Mouse (Mus musculus) embryo, embryonic 11.5 days (tissue): ENCODE data around the gene Tnnc2.

Experiments used
- DNase-seq: peaks from one replicate; pipeline ENCODE4 v3.0.0-alpha.2; 2012; ENCODE audit warnings: low read depth, low spot score

The Tnnc2 gene

DNA sequence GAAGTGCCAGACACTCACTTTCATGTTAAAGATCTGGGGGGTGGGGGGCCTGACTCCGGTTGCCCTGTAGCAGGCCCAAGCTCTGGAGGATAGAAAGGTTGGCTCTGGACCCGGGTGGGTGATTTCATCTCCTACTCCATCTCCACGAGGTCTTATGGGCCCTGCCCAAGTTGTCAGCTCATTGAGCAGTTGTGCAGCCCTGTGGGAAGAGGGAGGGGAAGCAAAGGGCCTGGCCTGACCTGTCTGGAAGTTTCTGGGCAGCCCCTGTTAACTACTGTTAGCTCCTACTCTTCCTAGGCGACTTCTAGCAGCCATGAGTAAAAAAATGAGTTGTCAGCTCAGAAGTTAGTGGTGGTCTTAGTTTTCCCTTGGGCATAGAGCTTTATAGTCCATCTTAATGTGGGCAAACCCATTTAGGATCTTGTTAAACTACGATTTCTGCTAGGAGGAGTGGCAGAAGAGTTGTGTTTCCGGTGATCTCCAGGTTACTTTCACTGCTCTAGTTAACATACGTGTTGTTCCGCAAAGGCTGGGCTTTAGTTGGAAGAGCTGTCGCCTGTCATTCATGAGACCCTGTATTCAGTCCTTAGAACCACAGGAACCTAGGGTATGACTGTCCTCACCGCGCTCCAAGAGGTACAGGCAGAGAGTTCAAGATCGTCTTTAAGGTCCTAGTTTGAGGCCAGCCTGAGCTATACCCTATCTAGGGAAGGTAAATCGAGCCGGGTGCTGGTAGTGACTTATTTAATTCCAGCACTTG is 6.4 kb downstream of the Tnnc2 start:
- no peak for DNase-seq

DNA sequence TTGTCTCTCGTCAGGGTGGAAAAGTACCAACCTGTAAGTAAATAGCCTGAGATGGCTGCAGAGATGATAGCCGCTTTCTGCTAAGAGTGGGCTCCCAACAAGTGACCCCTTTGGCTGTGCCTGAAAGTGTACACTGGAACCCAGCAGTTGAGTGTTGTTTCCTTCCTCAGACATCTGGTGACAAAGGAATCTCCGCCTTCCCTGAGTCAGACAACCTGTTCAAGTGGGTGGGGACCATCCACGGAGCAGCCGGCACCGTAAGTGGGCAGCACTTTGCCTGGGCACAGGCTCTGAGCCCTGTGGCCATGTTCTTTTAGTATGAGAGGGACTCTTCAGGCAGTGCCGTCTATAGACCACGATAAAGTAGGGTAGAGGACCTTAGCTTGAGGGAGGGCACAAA is 8.6 kb downstream of the Tnnc2 start:
- DNase-seq, result no peak

DNA sequence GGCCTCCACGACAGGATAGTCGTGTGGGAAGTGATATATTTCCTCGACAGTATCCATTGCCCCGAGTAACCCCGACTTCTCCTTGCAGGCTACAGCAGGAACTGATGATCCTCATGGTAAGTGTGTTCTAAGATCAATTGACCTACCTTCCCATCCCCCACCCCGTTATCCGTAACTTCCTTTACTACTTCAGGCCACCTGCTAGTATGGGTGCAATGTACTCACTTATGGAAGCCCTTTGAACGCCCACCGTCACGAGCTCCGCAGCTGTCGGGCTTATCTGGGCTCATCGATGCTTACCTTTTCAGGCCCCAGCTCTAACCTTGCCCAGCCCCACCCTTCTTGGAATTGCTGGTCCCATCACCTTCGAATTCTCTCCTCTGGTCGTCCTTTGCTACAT is 9.5 kb downstream of the Tnnc2 start:
- no peak for DNase-seq

DNA sequence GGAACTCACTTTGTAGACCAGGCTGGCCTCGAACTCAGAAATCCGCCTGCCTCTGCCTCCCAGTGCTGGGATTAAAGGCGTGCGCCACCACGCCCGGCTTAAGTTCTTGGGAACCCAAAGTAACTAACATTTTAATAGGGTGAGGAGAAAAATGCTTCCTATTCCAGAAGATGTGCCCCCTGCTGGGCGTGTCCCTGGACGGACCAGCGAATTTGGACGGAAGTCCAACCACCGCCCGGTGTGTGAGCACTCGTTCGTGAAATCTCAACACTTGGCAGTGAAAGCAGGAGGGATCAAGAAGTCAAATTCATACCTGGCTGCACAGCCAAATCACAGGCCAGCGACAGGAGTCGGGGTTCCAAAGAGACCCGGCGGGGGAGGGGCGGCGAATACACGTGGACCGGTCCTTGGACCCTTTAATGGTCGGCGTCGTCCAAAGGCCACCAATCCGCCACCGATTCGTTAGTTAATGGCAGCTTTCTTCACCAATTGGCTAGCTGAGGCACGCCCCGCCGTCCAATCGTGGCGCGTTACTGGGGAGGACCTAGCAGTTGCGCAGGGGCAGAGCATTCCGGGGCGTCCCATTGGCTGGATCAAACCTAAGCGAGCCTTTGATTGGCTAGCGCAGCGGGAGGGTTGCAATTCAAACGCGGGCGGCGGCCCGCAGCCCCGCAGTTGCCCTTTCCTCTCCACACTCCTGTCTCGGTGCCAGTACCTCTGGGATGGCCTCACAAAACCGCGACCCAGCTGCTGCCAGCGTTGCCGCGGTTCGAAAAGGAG is 10.3 kb downstream of the Tnnc2 start, which contains the start of gene Ube2c:
Gene Ube2c (plus strand): TSS at position 641 of the 780 bp plus-strand sequence.
- DNase-seq, result peak; percentile 98

DNA sequence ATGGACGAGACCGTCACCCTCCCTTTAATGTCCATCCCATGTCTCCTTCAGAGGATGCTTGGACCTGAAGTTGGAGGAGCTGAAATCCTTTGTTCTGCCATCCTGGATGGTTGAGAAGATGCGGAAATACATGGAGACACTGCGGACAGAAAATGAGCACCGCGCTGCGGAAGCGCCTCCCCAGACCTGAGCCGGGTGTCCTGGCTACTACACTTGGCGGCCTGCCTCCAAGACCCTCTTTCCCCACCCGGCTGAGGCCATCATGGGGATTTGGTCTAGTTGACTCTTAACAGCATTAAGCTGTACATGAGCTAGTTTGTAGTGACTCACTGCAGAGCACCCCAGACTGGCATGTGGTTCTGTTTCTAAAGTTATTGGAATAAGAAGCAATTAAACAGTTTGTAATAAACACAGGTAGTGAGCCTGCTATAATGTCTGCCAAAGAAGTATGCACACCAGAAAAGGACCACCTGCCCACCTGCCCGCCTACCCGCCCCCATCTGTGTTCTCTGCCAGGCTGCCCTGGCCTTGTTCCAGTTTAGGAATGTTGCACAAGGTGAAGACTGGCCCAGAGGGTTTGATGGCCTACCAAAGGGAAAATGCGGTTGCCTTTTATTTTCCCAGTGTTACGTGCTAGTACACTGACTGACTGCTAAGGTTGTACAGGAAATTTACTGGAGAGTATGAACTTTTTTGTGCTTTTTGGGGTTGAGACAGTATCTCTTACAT is 11.8 kb downstream of the Tnnc2 start:
- DNase-seq, result no peak

DNA sequence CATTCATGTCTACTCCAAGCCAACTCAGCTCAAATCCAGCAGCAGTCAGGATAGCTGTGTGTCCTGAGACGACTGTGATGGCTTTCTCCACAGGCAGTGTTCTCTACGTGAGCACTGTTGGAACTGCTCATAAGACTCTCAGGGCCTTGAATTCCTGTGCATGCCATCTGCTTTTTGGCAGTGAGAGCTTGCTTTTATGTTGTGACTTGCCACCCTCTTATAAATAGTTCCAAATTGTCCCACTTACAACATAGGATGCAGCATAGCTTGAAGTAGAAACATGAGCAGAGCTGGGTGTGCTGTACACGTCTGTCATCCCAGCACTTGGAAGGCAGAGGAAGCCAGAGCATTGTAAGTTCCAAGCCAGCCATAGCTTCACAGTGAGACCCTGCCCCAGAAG is 13.9 kb downstream of the Tnnc2 start:
- no peak for DNase-seq

DNA sequence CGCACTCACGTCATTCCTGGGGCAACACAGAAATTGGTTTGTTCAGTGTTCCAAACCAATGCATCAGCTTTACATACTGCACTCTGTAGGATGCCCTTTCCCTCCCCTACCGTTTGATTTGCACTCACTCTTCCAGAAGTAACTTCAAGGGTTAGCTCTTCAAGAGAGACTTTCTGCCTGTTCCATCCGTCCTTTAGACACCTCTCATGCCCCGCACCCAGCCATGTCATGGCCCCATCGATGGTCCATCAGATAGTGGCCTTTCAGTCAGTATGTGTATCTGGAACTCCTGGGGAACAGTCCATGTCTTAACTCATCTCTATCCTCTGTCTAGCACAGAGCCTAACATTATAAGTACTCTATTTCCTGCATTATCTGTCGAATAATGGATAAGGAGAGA is 17.2 kb downstream of the Tnnc2 start:
- DNase-seq, result no peak

DNA sequence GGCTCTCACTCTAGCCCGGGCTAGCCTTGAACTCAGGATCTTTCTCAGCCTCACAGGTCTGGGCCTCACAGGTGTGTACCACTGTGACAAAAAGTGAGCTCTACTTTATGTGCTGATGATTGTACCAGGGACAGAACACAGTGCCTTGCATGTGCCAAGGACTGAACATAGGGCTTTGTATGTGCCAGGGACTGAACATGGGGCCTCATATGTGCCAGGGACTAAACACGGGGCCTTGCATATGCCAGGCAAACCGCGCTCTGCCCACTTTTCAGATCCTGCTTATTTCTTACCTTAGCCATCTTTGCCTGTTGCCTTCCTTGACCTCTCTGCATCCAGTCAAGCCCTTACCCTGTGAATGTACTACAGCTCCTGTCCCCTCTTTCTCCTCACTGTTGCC is 17.8 kb downstream of the Tnnc2 start:
- DNase-seq, result no peak

DNA sequence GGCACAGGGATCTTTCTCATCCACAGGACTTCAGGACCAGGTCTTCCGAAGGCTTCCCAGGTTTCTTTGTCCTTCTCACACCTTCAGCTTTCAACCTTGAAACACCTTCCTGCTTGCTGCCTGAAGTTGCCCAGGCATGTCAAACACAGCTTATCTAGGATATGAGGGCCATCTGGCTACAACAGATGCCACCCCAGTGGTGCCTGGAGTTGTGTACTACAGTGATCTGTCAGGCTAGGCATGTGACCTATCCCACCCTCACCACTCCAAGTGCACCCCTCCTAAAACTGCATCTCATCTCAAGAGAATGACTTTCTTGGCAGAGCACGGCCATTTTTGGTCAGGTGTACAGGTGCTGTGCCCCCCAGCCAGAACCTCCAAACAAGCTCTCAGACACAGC is 18.3 kb downstream of the Tnnc2 start:
- DNase-seq, result no peak

DNA sequence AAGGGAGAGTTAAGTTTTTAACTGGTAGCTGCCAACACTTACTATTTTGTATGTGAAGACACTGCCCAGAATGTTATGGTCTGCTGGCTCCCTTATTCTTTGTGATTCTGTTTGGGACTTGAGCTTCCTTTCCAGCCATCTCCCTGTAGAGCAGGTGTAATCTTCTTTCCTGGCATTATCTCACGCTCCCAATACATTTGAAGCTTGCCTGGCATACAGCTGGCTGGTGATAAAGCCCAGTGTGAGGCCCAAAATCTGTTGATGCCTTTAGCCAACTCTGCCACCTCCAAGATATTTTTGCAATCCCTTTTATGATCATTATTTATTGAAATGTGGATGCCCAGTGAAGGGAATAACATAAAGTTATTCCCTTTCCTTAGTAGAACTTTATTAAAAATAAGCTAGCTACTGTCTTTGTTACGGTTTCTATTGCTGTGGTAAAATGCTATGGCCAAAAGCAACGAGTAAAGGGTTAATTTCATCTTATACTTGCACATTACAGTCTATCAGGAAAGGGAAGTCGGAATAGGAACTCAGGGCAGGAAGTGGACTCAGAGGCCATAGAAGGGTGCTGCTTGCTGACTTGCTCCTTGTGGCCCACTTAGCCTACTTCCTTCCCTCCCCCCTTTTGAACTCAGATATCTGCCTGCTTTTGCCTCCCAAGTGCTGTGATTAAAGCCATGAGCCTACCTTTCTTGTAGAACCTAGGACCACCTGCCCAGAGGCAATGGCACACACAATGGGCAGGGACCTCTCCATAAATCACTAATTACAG is 19.5 kb downstream of the Tnnc2 start:
- no peak for DNase-seq

DNA sequence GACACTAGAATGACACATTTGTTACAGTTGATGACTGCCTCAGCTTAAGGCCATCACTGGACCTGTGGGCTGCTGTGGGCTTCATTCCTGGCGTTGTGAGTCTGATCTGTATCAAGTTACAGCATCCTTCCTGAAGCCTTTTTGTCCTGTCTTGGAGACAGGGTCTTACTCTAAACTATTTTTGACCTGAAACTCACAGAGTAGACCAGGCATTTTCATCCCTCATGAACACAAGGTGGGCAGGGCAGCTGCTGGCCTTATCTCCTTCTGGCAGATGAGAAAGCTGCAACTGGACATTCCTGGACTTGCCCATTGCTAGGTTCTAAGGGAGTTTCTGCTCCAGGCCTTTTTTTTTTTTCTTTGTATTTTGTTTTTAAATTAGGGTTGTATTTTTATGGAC is 21.1 kb downstream of the Tnnc2 start:
- DNase-seq, result no peak

DNA sequence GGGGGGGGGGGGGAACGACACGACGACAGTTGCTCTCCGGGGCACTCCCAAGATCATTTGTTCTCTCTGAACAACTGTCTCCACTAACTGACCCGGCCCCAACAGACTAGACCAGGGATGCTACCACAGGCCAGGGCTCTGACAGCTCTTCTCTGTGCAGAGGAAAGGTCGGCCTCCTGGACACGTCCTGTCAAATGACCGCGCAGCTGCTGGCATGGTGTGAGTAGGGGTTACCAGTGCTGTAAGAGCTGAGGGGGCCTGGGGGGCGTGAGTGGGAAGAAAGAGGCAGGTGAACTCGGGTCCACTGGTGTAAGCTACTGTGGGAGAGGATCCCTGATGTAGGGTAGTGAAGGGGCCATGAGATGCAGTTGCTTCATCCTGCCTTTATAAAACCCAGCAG is 21.9 kb downstream of the Tnnc2 start:
- DNase-seq, result no peak

DNA sequence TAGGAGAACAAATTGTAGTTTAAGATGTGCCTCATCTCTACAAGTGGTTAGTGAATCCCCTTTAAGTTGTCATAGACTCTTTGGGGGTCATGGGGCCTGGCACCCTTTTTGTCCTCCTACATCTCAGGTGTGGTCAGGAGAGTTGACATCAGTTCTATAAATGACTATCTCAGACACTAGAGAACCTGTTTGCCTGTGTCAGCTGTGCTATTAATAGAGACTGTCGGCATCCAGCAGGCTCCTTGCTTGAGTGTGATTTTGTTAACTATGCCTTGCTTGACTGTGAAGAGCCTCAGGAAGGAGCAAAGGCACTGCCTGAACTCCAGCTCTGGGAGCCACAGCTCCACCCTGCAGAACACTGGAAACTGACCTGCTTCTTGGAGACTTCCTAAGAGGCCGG is 25.0 kb downstream of the Tnnc2 start:
- DNase-seq, result no peak

DNA sequence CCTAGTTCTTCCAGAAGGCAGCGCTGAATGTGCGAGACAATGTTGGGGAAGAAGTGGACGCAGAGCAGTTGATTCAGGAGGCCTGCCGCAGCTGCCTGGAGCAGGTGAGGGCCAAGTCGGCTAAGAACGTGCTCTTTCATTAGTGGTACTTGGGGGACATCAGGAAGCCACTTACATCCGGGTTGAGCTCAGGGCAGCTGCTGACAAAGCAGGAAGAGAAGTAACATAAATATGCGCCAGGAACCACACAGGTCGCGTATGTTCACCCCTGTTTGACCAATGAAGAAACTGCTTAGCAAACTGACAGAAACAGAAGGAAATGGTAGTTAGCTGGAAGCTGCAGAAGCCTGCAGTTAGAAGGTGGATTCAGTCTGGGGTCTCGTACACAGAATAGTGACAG is 25.7 kb downstream of the Tnnc2 start:
- DNase-seq, result no peak

DNA sequence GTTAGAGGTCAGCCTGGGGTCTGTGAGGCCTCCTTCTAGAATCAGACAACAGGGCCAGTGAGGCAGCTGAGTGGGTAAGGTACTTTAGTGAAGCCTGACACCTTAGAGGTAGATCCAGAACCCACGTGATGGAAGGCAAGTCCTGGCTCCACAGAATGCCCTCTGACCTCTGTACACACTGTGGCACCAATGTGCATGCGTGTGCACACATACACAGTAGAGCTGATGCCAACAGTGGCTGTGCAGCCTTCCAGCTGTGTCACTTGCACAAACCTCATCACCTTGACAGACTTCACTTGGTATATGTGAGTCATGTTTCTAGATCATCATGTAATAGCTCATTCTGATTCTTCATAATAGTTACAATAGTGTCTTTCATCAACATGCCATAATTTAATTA is 27.3 kb downstream of the Tnnc2 start:
- no peak for DNase-seq

DNA sequence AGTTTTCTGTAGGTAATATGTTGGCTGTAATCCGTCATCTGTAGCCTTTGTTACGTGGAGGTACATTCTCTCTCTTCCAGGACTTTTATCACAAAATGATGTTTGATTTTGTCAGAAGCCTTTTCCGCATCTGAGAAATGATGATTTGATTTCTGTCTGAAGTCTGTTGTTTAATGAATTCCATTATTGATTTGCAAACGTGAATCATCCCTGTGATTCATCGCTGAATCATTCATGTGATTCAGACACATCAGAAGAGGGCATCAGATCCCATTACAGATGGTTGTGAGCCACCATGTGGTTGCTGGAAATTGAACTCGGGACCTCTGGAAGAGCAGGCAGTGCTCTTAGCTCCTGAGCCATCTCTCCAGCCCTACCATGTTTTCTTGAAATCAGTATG is 30.8 kb downstream of the Tnnc2 start:
- no peak for DNase-seq

DNA sequence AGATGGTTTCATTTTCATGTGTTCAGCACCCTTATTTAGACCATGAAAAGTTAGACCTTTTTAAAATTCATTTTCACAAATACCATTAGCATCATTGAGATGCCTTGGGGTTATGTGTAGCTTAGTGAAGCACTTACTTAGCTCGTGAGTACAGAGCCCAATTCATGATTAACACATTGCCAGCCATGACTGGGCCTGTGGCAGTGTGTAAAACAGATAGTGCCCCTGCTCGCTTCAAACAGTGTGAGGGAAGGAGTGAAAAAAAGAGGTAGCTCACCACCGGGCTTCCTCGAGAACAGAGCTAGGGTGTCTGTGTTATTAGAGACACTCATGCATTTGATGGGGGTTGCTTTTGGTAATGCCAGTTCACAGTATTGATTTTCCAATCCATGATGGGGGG is 31.6 kb downstream of the Tnnc2 start:
- DNase-seq, result no peak

DNA sequence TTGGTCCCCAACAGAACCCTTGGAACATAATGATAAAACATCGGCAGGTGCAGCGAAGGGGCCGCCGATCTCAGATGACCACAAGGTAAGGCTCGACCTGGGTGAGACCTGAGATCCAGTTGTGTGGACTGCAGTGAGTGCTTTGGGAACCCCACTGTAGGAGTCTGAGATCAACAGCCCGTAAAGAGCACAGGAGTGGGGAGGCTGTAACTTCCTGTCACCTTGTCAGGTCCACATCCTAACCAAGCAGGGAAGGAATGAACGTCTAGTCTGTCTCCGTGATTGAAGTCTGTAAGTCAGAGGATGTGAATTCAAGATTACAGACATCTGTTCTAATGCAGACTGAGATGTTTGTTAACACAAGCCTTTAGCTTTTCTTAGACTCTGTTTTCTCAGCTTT is 33.1 kb downstream of the Tnnc2 start:
- no peak for DNase-seq

DNA sequence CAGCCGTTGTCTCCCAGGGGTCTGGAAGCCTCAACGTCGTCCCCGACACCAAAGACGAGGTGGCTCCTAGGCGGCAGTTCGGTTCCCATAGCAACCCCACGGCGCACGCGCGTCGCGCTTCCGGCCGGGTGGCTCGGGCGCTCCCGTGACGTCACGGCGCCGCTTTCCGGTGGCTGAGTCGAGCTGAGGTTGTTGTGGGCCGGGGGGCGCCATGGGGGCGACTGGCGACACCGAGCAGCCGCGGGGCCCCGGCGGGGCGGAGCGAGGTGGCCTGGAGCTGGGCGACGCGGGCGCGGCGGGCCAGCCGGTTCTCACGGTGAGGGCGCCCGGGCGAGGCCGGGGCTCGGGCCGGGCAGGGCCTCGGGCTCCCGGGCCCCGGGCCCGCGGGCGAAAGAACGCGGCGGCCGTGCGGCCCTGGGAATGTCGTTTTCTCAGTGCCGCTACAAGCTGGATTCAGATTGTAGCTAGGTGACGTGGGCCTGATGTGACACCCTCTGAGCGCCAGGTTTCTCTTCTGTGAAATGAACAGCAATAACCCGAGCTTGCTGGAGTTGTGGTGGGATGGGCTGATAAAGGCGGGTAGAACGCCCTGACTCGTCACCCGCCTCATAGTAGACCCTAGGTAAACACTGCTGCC is 33.8 kb downstream of the Tnnc2 start, which contains the start of the genes Wfdc3 and Dnttip1:
Gene Wfdc3 (minus strand): TSS at position 89 of the 637 bp plus-strand sequence.
Gene Dnttip1 (plus strand): TSS at position 141 of the 637 bp plus-strand sequence.
- DNase-seq, result peak; percentile 89

DNA sequence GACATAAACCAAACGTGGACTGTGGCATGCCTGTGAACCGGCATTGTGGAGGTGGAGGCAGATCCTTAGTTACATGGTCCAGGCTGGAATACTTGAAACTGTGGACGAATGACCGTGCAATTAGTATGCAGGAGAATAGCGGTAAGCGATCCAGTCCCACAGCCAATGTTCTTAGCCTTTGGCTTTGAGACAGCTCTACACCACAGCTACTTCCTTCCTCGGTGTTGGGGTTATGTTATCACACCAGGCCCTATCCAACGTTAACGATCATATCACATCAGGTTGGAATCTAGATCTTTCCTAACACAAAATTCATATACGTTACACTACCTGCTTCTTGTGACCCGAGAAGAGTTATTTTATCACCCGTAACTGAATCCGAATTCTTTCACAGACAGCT is 34.8 kb downstream of the Tnnc2 start:
- DNase-seq, result no peak

DNA sequence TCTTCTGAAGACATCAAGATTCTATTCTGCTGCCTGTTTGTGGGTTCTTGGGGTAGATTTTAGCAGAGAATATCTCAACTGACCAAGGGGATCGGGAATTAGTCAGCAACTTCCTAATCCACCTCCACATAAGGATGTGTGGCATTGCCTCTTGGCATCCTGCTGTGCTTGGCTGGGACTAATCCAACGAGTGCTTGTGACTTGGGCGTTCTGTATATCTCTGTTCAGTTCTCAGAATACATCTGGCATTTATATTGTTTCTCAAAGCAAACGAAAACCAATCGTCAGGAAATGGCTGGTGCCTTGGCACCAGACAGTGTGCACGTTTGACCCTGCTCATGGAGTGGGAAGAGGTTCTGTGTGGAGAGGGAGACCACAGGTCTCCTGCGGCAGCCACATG is 39.9 kb downstream of the Tnnc2 start:
- DNase-seq, result no peak
